Mouse (Mus musculus) heart, adult 2 months (tissue): ENCODE results near the gene Bcl2l14. TPM values are rescaled to one million over a fixed set of nuclear protein-coding genes. Genes with fewer than 3 reads are reported as not detected.

Experiments
- DNase-seq, 2 experiments: peaks; one replicate each; pipeline ENCODE4 v3.0.0; 2021
- H3K27ac ChIP-seq: fragments of 200-600 bp; 2 replicates; pipeline ENCODE4 v1.8.1; 2022
- H3K27me3 ChIP-seq: fragments of 200-500 bp; 2 replicates; pipeline ENCODE4 v1.6.1; 2012; ENCODE audit warnings: mild to moderate bottlenecking, low read length, inconsistent platforms, mixed read lengths; ENCODE audit not compliant: control insufficient read depth, insufficient read depth
- H3K36me3 ChIP-seq: fragments of 200-500 bp; 2 replicates; pipeline ENCODE4 v1.6.1; 2012; ENCODE audit warnings: low read length, inconsistent platforms; ENCODE audit not compliant: control insufficient read depth, insufficient read depth
- H3K4me1 ChIP-seq: fragments of 200-500 bp; 2 replicates; pipeline ENCODE4 v1.6.1; 2011; ENCODE audit warnings: low read length; ENCODE audit not compliant: control insufficient read depth, insufficient read depth
- H3K4me3 ChIP-seq: fragments of 200-600 bp; 2 replicates; pipeline ENCODE4 v1.8.1; 2022
- H3K79me2 ChIP-seq: fragments of 200-500 bp; replicated peaks from 2 replicates; pipeline ENCODE4 v1.6.1; 2012; ENCODE audit warnings: mild to moderate bottlenecking, inconsistent platforms, low read length, moderate library complexity, mixed read lengths; ENCODE audit not compliant: control insufficient read depth, insufficient read depth
- H3K9ac ChIP-seq: fragments of 200-500 bp; 2 replicates; pipeline ENCODE4 v1.6.1; 2012; ENCODE audit warnings: low read depth, mild to moderate bottlenecking, control low read depth, inconsistent platforms, low read length, mixed read lengths
- CTCF ChIP-seq: fragments of 200-600 bp; IDR thresholded peaks from 2 replicates; pipeline ENCODE4 v1.8.1; 2022; ENCODE audit warnings: antibody characterized with exemption, mild to moderate bottlenecking, moderate library complexity
- EP300 ChIP-seq: fragments of 200-500 bp; IDR thresholded peaks from 2 replicates; pipeline ENCODE4 v1.6.1; 2011; ENCODE audit warnings: low read depth, low read length, control low read depth; ENCODE audit not compliant: insufficient read depth
- POLR2A ChIP-seq: fragments of 200-500 bp; IDR thresholded peaks from 2 replicates; pipeline ENCODE4 v1.6.1; 2011; ENCODE audit warnings: mild to moderate bottlenecking, low read depth, low read length, control low read depth; ENCODE audit not compliant: insufficient read depth
- WGBS: fragments of 180-500 bp; shearing (Covaris S2); methylation state at CpG from one replicate; pipeline ENCODE4 v1.1.7; 2018; 5-methylcytosine and 5-hydroxymethylcytosine counted together
- intact Hi-C: fragments of 180-260 bp; cut with DNase I; formaldehyde crosslinking; loops from one replicate; pipeline ENCODE4 v1.15.1; 2025
- polyA plus RNA-seq: library from polyadenylated mRNA; depleted of rRNA; stranded (reverse); fragments of >200 nt; gene quantifications from 2 replicates; pipeline ENCODE4 v1.2.3, GENCODE M21; 2012
- total RNA-seq, 2 experiments: library from RNA; stranded (reverse); gene quantifications; 2 replicates each; pipeline ENCODE4 v1.2.3; 2021

Bcl2l14 gene
- total and polyA plus RNA-seq, 3 experiments = 0.10 TPM; not detected in 2

GRCm38 (mm10) chr6:134434044-134434443, 37.9 kb downstream of the Bcl2l14 start:
- H3K27me3 ChIP-seq = no peaks in the 10 kb centered on the region
- H3K27ac ChIP-seq = no peak overlapping the region
- DNase-seq = peak in 1 of 2 experiments; percentile 24
- 76% methylated on average over 6 of the region's 6 CpGs for WGBS
- H3K4me1 ChIP-seq = peaks cover 3% of the 10 kb centered on the region
- H3K9ac ChIP-seq = no peak overlapping the region
- H3K4me3 ChIP-seq = no peak overlapping the region
- intact Hi-C loops = no loop called here
- no peaks in the 10 kb centered on the region for H3K36me3 ChIP-seq
- TF ChIP-seq EP300 (no peak), POLR2A (no peak), CTCF (no peak)
- no peaks in the 10 kb centered on the region for H3K79me2 ChIP-seq

GRCm38 (mm10) chr6:134434866-134435390, 38.8 kb downstream of the Bcl2l14 start:
- Histone ChIP-seq H3K9ac (no peak overlapping the region), H3K79me2 (no peaks in the 10 kb centered on the region), H3K27me3 (no peaks in the 10 kb centered on the region), H3K36me3 (no peaks in the 10 kb centered on the region), H3K27ac (no peak overlapping the region), H3K4me1 (peaks cover 3% of the 10 kb centered on the region), H3K4me3 (no peak overlapping the region)
- no peak for TF ChIP-seq CTCF
- TF ChIP-seq EP300 = no peak
- TF ChIP-seq POLR2A = no peak
- DNase-seq = no peak
- 71% methylated on average over 9 of the region's 9 CpGs for WGBS
- intact Hi-C loops = no loop called here

- no peaks in the 10 kb centered on the region for H3K36me3 ChIP-seq
- H3K4me1 ChIP-seq = peaks cover 3% of the 10 kb centered on the region; the same call in 1 of the 2 replicates
- H3K27ac ChIP-seq = no peak overlapping the region
- no peak overlapping the region for H3K4me3 ChIP-seq
- WGBS = 71% methylated on average over 5 of the region's 5 CpGs
- no peak overlapping the region for H3K9ac ChIP-seq
- DNase-seq = no peak
- intact Hi-C loops = no loop called here
- no peaks in the 10 kb centered on the region for H3K27me3 ChIP-seq
- TF ChIP-seq POLR2A = no peak
- no peak for TF ChIP-seq EP300
- TF ChIP-seq CTCF = no peak
- H3K79me2 ChIP-seq = no peaks in the 10 kb centered on the region
These were observed 40.8 kb downstream of the Bcl2l14 start for GRCm38 (mm10) chr6:134436955-134437354.

- TF ChIP-seq EP300 = no peak
- TF ChIP-seq POLR2A = peak; percentile 20; the same call in 1 of the 2 replicates
- peak overlapping the region; percentile 16; the same call in 1 of the 2 replicates for H3K9ac ChIP-seq
- H3K79me2 ChIP-seq = no peaks in the 10 kb centered on the region
- 26% methylated on average over 23 of the region's 23 CpGs for WGBS
- H3K27ac ChIP-seq = no peak overlapping the region
- intact Hi-C loops = no loop called here
- peak; percentile 42 to 45 for DNase-seq
- H3K36me3 ChIP-seq = no peaks in the 10 kb centered on the region
- no peak overlapping the region for H3K4me3 ChIP-seq
- no peaks in the 10 kb centered on the region for H3K27me3 ChIP-seq
- H3K4me1 ChIP-seq = 0 out of 2 replicates have a peak, but pooled peaks cover 1% of the 10 kb centered on the region
These were observed 43.4 kb downstream of the Bcl2l14 start for GRCm38 (mm10) chr6:134439401-134440021.

GRCm38 (mm10) chr6:134440023-134440422, 43.9 kb downstream of the Bcl2l14 start:
- no peak overlapping the region for H3K4me3 ChIP-seq
- H3K9ac ChIP-seq = no peak overlapping the region
- 0 out of 2 replicates have a peak, but pooled peaks cover 1% of the 10 kb centered on the region for H3K4me1 ChIP-seq
- TF ChIP-seq EP300 = no peak
- intact Hi-C loops = no loop called here
- H3K27me3 ChIP-seq = no peaks in the 10 kb centered on the region
- no peaks in the 10 kb centered on the region for H3K36me3 ChIP-seq
- no peaks in the 10 kb centered on the region for H3K79me2 ChIP-seq
- WGBS = 31% methylated on average over 10 of the region's 10 CpGs
- no peak overlapping the region for H3K27ac ChIP-seq
- DNase-seq = peak in 1 of 2 experiments; percentile 24

GRCm38 (mm10) chr6:134441716-134442115, 45.6 kb downstream of the Bcl2l14 start:
- Histone ChIP-seq H3K9ac (no peak overlapping the region), H3K27me3 (no peaks in the 10 kb centered on the region), H3K79me2 (no peaks in the 10 kb centered on the region), H3K4me3 (no peak overlapping the region), H3K27ac (no peak overlapping the region), H3K4me1 (0 out of 2 replicates have a peak, but pooled peaks cover 1% of the 10 kb centered on the region), H3K36me3 (no peaks in the 10 kb centered on the region)
- WGBS = 85% methylated on average over 3 of the region's 3 CpGs
- intact Hi-C loops = no loop called here
- DNase-seq = no peak
- no peak for TF ChIP-seq EP300
- no peak for TF ChIP-seq CTCF
- no peak for TF ChIP-seq POLR2A
